Mouse (Mus musculus) right cerebral cortex, postnatal 4 days (tissue): ENCODE measurements around the gene Jun.

Experiments used
- DNase-seq: peaks from one replicate; pipeline ENCODE4 v3.0.0-alpha.2; 2022

The Jun gene

DNA sequence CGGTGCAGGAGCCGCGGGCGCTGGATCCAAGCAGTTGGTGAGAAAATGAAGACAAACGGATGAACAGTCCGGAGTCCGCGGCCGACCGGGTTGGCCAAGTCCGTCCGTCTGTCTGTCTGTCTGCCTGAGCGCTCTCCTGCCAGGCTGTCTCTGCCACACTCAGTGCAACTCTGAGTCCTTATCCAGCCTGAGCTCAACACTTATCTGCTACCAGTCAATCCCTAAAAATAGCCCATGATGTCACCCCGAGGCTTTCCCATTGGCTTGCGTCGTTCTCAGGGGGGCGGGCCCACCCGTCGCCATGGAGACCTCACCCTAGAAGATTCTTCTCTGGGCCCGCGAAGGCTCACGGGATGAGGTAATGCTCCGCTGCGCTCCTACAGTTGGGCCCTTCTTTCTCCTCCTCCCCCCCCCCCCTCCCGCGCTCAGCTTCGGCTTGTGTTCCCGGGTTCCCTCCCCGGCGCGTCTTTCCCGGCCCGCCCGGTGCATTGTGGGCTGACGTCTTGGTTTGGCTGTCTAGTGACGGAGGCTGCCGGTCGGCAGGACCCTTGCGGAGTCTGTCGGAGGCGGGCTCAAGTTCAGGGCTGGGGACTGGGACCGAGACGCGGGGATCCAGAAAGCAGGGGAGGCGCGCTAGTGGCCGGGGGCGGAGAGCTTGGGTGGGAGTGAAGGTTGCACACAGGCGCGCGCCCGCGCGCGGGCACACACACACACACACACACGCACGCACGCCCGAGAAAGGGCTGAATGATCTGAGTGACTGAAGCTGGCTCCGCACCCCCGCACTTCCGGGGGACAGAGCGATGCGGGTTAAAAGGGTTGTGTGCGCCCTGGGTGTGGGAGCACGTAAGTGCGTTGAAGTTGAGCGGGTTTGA lies at the start of gene Jun:
Jun (minus strand) TSS at position 198 of the 875 bp plus-strand sequence.
- DNase-seq: peak; percentile 97

DNA sequence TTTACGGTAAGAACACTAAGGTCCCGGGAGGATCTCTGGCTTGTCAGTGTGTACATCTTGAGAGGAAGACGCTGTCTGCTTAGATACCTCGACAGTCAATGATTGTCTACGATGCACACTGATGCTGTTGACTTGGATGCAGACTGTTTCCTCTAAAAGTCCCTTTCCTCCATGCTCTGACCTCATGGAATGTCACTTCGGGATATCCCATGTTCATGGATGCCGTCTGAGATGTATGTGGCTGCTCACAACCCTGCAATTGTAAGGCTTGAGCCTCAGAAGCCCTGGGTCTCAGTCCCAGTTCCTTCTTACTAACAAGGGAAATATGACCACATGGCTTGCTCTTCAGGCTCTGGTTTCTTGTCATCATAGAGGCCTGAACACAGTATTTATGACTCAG lies 49.7 kb upstream of the Jun start:
- DNase-seq: no peak

DNA sequence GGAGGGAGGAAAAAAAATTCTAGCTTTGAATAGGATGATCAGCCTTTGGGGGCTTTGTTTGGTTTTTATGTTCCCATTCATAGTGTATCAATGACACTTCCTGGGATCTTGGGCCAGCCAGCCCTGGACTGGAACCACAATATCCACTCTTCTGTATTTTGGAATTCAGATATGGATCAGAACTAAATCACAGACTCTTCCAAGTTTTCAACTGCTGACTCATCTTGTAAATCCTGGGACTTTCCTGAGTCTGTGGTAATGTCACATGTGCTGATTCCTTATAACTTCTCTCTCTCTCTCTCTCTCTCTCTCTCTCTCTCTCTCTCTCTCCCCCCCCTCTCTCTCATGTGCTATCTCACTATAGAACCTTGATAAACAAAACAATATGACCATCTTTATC lies 48.7 kb upstream of the Jun start:
- DNase-seq: no peak

DNA sequence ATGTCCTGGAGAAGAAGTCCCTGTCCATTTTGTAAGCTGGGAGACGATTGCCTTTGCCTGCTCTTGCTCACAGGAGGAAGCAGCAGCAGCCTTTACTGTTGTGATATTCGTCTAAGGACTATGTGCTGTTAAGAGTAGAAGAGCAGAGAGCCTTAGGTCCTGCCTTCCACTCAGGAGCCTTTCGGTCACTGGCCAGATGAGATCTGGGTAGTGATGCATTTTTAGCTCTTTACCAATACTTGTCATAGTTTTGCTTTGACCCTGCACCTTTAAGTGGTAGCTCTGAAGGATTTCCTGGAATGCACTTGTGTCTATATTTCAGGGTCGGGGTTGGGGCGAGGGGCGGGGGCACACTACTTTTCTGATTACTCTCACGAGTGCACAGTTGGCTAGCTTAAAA lies 47.4 kb upstream of the Jun start:
- no peak for DNase-seq

DNA sequence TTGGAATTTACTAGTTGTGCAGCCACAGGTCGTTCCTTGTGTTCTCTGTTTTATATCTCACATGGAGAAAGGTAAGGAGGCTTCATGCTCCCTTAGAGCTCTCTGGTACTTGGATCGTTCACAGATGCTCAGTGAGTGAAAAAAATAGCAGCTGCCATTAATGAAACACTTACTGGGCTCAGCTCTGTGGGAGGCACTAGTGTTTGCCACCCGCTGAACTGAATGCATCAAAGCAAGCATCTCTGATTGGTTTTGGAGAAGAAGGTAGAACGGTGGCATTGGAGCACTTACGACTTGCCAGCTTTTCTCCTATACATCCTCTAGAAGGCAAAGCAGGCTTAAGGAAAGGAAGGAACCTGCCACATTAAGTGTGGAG lies 46.7 kb upstream of the Jun start:
- no peak for DNase-seq

DNA sequence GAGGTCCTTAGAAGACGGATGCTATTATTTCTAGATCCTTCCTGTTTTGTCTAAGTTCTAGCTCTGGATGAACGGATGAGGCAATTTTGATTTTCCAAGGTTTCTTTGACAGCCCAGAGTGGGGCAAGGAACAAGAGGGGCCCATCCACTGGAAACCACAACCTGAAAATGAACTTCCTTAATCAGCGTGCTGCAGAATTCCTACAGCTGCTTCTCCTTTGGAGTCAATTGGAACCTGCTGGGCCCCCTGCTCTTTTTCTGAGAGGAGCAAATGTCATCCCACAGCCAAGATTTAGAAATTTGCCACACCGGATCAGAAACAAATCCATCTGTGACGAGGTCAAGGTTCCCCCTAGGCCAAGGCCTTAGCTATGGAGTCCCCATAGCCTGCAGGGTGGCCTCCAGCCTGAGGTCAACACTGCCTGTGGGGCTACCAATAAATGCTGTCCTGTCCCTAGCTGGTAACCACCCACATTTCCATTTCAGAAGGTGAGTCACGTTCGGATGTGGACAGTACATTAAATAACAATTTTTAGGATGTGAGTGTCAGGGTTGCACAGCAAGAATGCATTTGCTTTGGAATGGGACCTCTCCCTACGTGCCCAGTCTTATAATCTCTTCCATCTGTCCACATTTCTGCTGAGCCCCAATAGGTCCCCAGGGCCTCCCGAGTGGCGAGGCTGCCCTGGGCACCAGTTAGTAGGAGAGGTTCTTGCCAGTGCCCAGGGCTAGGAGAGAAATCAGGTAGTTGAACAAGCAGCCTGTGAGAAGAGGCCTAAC lies 46.1 kb upstream of the Jun start:
- DNase-seq: no peak

DNA sequence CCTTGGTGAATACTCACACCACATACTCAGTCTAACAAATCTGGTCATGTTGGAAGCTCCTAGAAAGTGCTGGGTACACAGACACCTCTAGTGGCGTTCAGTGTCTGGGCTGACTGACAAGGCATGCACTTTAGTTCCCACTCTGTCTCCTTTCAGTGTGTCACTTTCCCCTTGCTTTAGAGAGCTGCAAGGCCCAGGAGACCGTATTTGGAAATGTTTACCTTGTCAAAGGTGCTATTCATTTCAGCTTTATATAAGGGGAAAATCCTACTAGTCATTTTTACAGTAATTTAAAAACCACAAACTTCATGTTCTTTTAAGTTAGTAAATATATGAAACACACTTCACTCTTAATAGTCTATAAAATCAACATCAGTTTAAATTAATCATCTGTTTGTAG lies 44.7 kb upstream of the Jun start:
- DNase-seq: no peak

DNA sequence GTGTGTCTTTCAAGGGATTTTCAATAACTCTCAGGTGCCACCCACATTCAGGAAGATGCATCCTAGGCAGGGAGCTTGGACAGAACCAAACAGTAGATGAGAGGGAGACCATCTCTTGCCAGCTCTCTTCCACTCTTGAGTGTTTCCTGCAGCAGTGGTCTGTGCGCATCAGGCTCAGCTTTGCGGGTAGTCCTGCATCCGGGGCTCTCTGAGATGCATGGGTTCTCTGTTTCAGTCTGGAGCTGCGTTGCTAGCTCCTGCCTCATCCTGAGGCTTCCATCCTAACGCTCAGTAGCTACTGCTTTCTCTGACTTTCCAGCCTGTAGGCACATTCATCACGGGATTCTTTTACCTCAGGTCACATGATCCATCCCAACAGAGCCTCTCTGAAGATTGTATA lies 43.9 kb upstream of the Jun start:
- DNase-seq: no peak

DNA sequence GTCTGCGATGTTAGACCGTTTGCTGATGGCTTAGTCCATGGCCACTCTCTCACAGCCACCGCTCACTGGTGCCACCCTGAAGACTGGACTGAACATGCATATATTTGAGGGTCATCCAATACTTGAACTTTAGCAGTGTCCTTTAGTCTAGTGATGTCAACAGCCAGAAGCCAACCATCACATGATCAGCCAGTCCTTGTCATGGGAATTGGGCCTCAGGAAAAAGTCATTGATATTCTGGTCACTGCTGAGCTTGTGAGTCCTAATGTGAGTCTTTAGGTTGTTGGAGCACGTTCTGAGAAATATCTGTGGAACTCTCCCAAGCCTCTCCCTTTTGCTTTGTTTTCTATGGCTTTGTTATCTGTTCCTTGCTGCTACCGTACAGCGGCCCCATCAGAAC lies 43.3 kb upstream of the Jun start:
- no peak for DNase-seq

DNA sequence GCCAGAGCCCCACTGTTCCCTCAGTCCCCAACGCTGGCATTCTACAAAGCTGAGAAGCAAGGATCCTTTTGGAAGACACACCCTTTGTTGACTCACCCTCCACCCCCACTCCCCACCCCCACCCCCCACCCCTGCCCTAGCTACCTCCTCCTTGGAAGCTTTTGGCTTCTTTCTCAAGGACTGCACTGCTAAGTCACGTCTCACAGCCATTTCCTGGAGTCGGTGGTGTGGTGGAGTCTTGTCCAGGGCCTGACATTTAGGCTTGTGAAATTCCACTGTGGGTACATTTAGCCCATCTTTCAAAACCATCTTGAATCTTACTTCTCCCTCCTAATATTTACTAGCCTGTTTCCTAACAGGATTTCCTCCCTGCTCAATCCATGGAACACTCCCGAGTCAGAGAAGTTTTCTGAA lies 42.7 kb upstream of the Jun start:
- no peak for DNase-seq

DNA sequence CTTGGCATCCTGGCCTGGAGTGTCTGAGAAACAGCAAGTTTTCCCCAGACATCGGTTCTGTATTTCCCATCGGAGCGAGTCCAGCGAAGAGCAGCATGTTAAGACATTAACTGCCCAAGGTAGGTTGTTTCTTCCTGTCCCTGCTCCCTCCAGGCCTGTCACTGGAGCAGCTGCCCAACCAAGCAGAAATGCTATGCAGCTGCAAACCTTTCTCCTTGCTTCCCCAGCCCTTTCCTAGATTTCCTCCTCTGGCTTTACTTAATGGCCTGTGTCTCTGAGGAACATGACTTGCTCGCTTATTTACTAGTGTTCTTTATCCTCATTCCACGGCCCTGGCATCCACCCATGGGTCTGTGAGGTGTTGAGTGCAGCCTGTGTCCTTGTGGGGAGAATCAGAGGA lies 41.6 kb upstream of the Jun start:
- DNase-seq: no peak

DNA sequence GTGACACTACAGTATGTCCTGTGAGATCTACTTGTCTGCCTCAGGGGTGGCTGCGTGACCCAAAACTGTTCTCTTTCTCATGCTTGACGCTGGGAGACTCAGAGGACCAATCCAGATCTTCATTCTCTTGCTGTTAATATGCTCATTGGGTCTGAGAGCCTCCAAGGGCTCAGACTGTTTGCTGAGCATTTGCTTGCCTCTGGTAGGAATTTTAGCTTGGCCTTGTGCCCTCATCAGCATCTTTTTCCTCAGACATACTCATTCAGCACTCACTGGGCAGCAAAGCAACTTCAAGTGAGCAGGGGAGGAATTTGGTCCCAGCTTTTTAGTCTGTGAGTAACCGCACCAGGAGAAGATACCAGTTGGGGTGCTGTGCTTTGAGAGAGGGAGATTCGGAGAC lies 40.5 kb upstream of the Jun start:
- DNase-seq: no peak

DNA sequence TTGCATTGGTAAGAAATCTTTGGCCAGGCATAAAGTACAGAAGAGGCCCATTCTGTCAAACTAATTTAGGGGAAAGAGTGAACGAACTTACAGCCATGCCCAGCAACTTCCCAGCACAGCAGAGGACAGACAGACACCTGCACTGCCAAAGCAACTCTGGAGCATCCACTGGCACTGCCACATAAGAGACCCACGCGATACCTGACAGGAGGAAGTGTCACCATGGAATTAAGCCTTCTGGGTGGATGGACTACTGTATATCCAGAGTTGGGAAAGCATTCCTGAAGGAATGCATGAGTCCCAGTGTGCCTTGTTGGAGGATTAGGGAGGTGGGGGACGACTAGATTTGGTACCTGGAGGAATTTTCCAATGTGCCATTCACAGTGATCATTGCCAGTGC lies 39.5 kb upstream of the Jun start:
- DNase-seq: no peak

DNA sequence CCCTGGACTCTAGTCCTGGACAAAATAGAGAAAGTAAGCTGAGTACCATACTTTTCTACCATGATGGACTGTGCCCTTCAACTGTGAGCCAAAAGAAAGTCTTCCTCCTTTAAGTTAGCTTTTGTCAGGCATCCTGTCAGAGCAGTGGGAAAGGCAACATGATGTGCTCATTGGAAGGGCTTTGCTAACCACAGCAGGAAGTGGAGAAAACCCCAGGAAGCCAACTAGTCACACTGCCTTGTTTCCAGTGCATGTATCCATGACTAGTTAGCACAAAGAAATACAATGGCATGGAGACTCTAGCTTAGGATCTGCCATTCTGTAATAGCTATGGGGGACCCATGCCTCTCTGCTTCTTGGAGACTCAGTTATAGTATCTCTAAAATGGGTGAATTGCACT lies 37.9 kb upstream of the Jun start:
- DNase-seq: no peak

DNA sequence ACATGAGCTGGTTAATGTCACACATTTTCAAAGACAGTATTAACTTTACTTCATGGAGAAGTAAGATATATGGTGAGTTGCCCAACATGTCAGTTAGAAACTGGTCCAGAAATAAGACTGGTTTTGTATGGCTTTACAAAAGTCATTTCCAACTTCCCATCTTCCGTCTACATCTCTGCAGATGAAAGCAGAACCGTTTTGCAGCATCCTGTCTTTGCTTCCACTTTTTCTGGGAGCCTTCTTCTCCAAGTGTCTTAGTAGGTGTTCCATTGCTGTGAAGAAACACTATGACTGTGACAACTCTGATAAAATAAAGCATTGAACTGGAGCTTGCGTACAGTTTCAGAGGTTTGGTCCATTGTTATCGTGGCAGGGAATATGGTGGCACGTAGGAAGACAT lies 37.0 kb upstream of the Jun start:
- no peak for DNase-seq

DNA sequence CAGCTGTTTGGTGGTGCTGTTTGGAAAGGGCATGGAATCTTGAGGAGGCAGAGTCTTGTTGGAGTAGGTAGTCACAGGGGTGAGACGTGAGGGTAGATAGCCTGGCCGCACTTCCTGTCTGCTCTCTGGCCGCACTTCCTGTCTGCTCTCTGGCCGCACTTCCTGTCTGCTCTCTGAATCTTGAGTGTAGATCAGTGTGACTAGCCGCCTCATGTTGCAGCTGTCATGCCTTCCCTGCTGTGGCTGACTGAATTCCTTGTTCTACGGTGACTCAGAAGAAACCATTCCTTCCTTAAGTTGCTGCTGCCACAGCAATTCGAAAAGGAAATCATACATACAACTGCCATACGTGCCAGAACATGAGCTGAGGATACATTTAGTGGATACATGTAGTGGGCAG lies 31.9 kb upstream of the Jun start:
- DNase-seq: no peak

DNA sequence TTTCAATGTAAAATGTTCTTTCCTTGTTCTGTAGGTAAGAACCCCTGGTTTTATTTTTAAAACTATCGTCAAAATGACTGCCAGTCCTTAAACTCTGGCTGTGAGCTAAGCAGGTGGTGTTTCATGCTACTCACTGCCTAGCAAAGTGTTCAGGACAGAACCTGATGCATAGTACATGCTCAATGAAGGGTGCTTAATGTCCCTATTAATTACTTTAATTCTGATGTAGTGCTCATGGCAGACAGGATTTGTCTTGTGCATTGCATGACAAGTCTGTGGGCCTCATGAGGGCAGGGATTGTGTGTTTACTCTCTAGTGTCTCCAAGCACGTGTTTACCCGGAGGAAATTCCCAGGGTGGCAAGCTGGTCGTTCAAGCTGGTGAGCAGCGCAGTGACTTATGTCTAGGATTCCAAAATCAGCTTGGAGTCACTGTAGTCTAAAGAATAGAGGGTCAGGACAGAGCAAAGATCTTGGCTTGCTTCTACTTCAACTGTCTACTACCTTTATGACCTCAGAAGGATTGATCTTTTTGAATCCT lies 31.2 kb upstream of the Jun start:
- no peak for DNase-seq

DNA sequence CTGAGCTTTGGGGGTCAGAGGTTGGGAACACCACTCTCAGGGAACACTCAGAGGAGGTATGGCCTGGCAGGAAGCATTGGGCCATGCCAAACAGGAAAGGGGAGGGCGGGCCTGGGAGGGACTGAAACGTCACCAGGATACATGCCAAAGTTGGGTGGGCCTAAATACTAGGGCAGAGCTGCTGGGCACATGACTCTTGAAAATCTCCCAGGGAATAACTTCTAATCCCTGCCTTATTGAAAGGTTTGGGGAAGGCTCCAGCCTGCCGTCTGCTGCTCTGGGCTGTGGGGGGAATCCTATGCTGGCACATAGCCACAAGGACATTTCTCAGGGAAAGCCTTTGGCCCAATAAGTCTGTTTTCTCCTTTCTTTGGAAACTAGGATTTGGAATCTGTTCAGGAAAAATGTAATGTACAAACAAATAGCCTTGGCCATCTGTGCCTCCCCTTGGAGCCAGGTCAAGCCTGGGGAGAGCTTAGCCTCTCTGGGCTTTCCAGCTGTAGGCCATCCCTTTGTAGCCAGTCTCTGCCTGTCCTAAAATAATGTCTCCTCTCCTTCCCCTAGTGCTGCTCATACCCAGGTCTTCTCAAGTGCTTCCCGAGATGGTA lies 30.6 kb upstream of the Jun start:
- no peak for DNase-seq

DNA sequence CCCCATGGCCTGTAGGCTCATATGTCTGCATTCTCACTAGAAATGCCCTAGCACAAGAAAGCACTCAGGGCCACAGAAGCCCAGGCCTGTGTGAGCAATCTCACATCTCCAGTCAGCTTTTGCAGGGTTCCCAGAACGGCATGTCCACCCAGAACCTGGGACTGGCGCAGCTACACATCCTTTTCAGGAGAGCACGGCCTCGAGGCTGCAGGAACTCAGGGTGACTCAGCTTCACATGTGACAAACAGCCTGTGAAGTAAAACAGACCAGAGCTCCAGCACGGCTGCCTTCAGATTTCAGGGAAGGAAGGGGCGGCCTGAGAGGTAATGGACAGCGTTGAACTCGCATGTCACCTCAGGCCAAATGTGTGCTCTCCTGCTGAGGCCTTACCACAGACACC lies 29.6 kb upstream of the Jun start:
- DNase-seq: no peak

DNA sequence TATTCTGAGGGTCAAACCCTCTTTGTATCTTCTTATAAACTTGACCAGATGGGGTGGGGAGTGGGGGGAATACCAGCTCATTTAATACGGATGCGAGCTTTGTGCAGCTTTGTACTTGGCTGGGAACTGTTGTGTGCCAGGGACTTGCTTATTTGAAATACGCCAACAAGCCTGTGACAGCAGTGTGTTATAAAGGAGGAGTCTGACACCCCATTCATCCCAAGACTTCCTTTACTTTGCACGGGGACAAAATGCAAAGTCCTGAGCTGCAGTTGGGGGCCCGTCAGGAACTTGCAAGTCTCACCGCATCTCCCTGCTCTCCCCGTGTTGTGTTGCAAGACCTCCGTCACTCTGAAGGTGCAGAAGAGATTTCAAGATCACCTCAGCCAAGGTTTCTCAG lies 26.6 kb upstream of the Jun start:
- no peak for DNase-seq

DNA sequence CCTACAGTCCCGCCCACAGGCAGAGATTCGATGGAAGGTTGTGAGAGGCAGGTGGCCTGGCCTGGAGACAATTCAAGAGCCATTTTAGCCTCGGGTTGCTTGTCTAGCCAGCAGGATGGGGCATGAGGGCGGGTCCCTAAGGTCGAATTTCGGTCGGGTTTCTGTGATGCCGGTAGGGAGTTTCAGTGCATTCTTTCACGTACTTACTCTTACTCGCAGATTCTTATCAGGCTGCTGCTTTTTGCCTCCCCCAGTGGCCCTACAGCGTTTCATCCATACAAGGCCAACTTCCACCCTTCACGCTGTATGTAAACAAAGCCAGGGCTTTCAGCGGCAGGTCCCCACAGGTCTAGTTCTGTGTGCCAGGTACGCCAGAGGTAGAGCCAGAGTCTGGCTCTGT lies 24.3 kb upstream of the Jun start:
- no peak for DNase-seq

DNA sequence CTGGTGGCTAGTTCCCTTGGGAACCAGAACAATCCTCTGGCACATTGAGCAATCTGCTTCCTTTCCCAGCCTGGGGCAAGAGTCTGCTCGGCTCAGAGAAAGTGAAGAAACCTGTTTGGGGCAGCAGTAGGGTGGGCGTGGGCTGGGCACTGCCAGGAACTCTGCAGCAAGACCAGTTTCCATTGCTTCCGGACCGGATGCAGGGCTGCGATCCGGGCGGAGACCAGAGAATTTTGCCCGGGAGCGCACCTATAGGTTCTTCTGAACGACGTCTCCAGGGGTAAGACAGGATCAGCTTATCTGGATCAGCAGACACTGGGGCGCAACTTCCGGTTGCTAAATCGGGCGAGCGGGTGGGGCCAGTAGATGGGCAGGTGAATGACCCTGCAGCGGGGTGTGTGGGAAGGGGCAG lies 23.6 kb upstream of the Jun start:
- no peak for DNase-seq

DNA sequence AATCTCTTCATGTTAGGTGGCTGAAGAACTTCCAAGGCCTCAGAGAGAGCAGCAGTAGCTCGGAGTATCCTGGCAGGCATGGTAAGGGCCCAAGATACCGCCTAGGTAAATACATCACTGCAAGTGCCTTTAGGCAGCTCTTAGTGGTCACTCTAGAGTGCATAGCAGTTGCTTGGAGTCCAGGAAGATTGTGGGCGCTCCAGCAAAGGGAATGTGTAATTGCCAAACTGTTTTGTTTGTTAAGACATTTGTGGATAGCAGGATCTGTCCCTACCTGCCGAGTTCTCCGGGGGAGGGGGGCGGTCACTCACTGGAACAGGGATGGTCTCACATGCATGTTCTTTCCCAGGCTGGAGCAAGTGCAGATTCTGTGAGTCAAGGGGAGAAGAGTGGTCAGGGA lies 22.3 kb upstream of the Jun start:
- DNase-seq: no peak

DNA sequence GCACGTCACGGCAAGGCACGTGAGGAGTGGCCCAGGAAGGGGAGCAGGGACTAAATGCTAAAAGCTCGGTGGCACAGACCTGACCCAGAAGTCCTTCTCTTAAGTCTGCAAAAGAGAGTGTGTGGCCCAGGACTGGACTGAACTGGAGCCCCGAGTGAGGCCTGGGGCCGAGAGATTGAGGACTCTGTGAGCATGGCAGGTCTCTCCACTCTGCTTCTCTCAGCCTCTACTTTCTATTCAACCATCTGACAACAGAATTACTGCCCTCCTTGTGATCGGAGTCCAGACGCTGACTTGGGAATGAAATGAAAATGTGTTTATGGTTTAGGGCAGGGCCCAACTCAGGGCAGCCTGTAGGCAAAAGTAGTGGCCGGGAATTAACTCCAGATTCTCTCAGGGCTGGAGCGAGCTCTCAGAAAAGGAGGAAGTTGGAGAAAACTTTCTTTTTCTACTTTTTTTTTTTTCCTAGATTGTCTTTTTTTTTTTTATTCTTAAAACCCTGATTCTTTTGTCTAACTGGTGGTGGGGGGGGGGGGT lies 21.3 kb upstream of the Jun start:
- DNase-seq: no peak
